Mouse (Mus musculus) gastrocnemius, postnatal 4 days (tissue): Measurements from ENCODE around the gene Tppp2. TPM values are rescaled to one million over a fixed set of nuclear protein-coding genes. Genes with fewer than 3 reads are reported as not detected.
"Not testable (repeated sequence)": the region's sequence is repeated elsewhere in the genome, so short reads cannot be mapped to it uniquely, and the experiment has no call there.

Source experiments
- DNase-seq, 2 experiments: peaks; one replicate each; pipeline ENCODE4 v3.0.0; 2021 to 2022; ENCODE audit warnings: low spot score in 2 of 2, mixed read lengths in 2 of 2
- total RNA-seq, 2 experiments: library from RNA; stranded (reverse); gene quantifications; 2 replicates each; pipeline ENCODE4 v1.2.3; 2021

The Tppp2 gene
- total RNA-seq, 2 experiments from 2014 or later, result not detected

- no peak for DNase-seq
These were observed 6.9 kb upstream of the Tppp2 start for GRCm38 (mm10) chr14:51911301-51911700.

- DNase-seq, result no peak
These were observed 5.7 kb upstream of the Tppp2 start for GRCm38 (mm10) chr14:51912391-51913061.

- peak; percentile 53 to 75 for DNase-seq
These were observed 4.9 kb upstream of the Tppp2 start for GRCm38 (mm10) chr14:51913062-51913959.

GRCm38 (mm10) chr14:51913960-51914762 is 4.1 kb upstream of the Tppp2 start, which contains the start of gene Ndrg2:
Gene Ndrg2 (minus strand): TSS chr14:51914158.
- DNase-seq, result peak; percentile 36 to 74

- DNase-seq, result no peak
These were observed 3.2 kb upstream of the Tppp2 start for GRCm38 (mm10) chr14:51915030-51915429.

- DNase-seq, result no peak
These were observed 1.7 kb upstream of the Tppp2 start for GRCm38 (mm10) chr14:51916539-51916938.

GRCm38 (mm10) chr14:51918966-51919365 is 741 bp downstream of the Tppp2 start:
- no peak for DNase-seq

- peak in 1 of 2 experiments; percentile 50 for DNase-seq
These were observed 3.7 kb downstream of the Tppp2 start for GRCm38 (mm10) chr14:51921759-51922570.

- DNase-seq, result no peak
These were observed 4.3 kb downstream of the Tppp2 start, which contains the start of gene Rnase13 for GRCm38 (mm10) chr14:51922571-51922865. Gene Rnase13 (minus strand): TSS chr14:51922773.

- DNase-seq, result no peak
These were observed 4.7 kb downstream of the Tppp2 start for GRCm38 (mm10) chr14:51922910-51923309.

- DNase-seq, result no peak
These were observed 5.3 kb downstream of the Tppp2 start for GRCm38 (mm10) chr14:51923492-51923891.

- DNase-seq, result not testable (repeated sequence)
These were observed 8.7 kb downstream of the Tppp2 start for GRCm38 (mm10) chr14:51926930-51927329.

GRCm38 (mm10) chr14:51929309-51929943 is 11.2 kb downstream of the Tppp2 start:
- peak in 1 of 2 experiments; percentile 65 for DNase-seq

- DNase-seq, result no peak
These were observed 11.7 kb downstream of the Tppp2 start for GRCm38 (mm10) chr14:51929968-51930367.

GRCm38 (mm10) chr14:51930824-51931223 is 12.6 kb downstream of the Tppp2 start:
- peak in 1 of 2 experiments; percentile 61 for DNase-seq

GRCm38 (mm10) chr14:51932092-51933020 is 14.1 kb downstream of the Tppp2 start:
- DNase-seq, result no peak

GRCm38 (mm10) chr14:51939005-51939404 is 20.8 kb downstream of the Tppp2 start:
- DNase-seq, result no peak

- no peak for DNase-seq
These were observed 22.8 kb downstream of the Tppp2 start for GRCm38 (mm10) chr14:51940944-51941560.
